Mouse (Mus musculus) liver, adult 2 months (tissue): ENCODE data around the gene Gm853.

Experiments
- CTCF ChIP-seq: fragments of 200-500 bp; IDR thresholded peaks from 2 replicates; pipeline ENCODE4 v1.5.1; 2011; ENCODE audit warnings: low read depth, low read length, control low read depth
- POLR2A ChIP-seq: fragments of 200-500 bp; IDR thresholded peaks from 2 replicates; pipeline ENCODE4 v1.6.1; 2011; ENCODE audit warnings: low read length, control low read depth; ENCODE audit not compliant: insufficient read depth; ENCODE audit errors: extremely low read depth

DNA sequence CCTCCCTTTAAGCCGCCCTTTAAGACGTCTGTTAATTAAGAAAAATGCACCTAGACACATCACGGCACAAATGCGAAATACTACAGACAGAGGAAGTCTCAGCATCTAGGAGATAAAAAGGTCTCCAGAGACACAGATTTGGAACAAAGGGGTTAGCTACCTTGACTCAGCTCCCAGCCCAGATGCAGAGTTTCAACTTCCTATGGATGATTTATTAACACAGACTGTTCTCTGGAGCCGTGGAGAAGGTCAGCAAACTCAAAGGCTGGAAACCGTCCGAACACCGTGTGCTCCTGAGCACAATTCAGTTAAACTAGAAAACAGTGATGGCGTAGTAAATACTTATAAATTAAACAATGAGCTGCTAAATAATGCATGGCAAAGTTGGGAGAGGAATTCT lies 29.9 kb downstream of the Gm853 start:
- TF ChIP-seq CTCF (no peak), POLR2A (no peak)
